Mouse (Mus musculus): Measurements from ENCODE around the gene Smarcb1.

- no peak for TF ChIP-seq EP300 (IDR thresholded peaks at IDR 0.05)
- no peak for TF ChIP-seq CTCF (IDR thresholded peaks at IDR 0.05)
These were observed 33.0 kb upstream of the Smarcb1 start, which contains the start of gene Gm5134 for GRCm38 (mm10) chr10:75954381-75954811.
